Comparison of ENCODE assay signal across 9 mouse cellular contexts in genomic region chr11:117043524-117043923, GRCm38 (mm10).
DNase-seq lines count a peak whose midpoint lies in the region; ATAC-seq and TF ChIP-seq lines count a peak whose summit lies in the region.
"Had no signal": no experiment of that assay in that cellular context is flagged by ENCODE, and none has a peak within 500 bp of the region (broad histone marks: within the 10 kb centered on the region; RNA-seq: fewer than 3 reads in every experiment).

No protein-coding gene starts in this region.

- H3K4me3 ChIP-seq in kidney, postnatal 0 days (replicated peaks; ENCODE audit: low read depth, low read length), result no peak overlapping the region
- no peak overlapping the region for H3K4me3 ChIP-seq in lung, postnatal 0 days (ENCODE audit: low read depth, low read length)
- H3K4me3 ChIP-seq: embryonic facial prominence, embryonic 13.5 days had no signal

- no peak for ATAC-seq in kidney, postnatal 0 days (replicated peaks; ENCODE audit: low FRiP score, low read depth)
- no peak for ATAC-seq in lung, postnatal 0 days

- H3K4me2 ChIP-seq in kidney, postnatal 0 days (ENCODE audit: low read length), result no peak overlapping the region
- H3K4me2 ChIP-seq in lung, postnatal 0 days (replicated peaks; ENCODE audit: low read depth, low read length), result no peak overlapping the region
- H3K4me2 ChIP-seq: embryonic facial prominence, embryonic 13.5 days had no signal

- H3K9me3 ChIP-seq in kidney, postnatal 0 days (replicated peaks; ENCODE audit: low read length), result no peaks in the 10 kb centered on the region
- H3K9me3 ChIP-seq in lung, postnatal 0 days (ENCODE audit: low read length), result no peaks in the 10 kb centered on the region
- H3K9me3 ChIP-seq: embryonic facial prominence, embryonic 13.5 days had no signal

- WGBS in kidney, postnatal 0 days, result 11% methylated on average over 8 of the region's 8 CpGs
- WGBS in lung, postnatal 0 days, result 3% methylated on average over 8 of the region's 8 CpGs

- H3K27ac ChIP-seq in kidney, postnatal 0 days, result no peak overlapping the region
- no peak overlapping the region for H3K27ac ChIP-seq in lung, postnatal 0 days (ENCODE audit: low read length)
- H3K27ac ChIP-seq: embryonic facial prominence, embryonic 13.5 days had no signal

- peak; percentile 82 for TF ChIP-seq CTCF in kidney, postnatal 0 days (IDR thresholded peaks at IDR 0.05; ENCODE audit: low read depth)
- peak; percentile 81 for TF ChIP-seq CTCF in lung, postnatal 0 days (IDR thresholded peaks at IDR 0.05)

- no peak for TF ChIP-seq EP300 in lung, postnatal 0 days (IDR thresholded peaks at IDR 0.05)

- H3K27me3 ChIP-seq in kidney, postnatal 0 days (ENCODE audit: insufficient read depth, low read length), result no peaks in the 10 kb centered on the region
- H3K27me3 ChIP-seq in lung, postnatal 0 days (replicated peaks; ENCODE audit: insufficient read depth, low read length), result no peaks in the 10 kb centered on the region
- H3K27me3 ChIP-seq: embryonic facial prominence, embryonic 13.5 days had no signal

- peak; percentile 22 for DNase-seq in 3134 (ENCODE audit: extremely low read depth, insufficient read length, low spot score)
- peak; percentile 47 for DNase-seq in Muller cell, postnatal 12 days (ENCODE audit: inconsistent ontology term)
- DNase-seq in cerebellum, postnatal 36 days, result peak; percentile 74 to 76
- peak; percentile 72 for DNase-seq in gastrocnemius, postnatal 10 days
- peak; percentile 75 for DNase-seq in kidney, postnatal 0 days (ENCODE audit: low spot score)
- peak; percentile 55 for DNase-seq in lung, postnatal 0 days (ENCODE audit: low spot score)
- peak; percentile 69 for DNase-seq in ovary, postnatal 36 days (ENCODE audit: low spot score)
- DNase-seq in thymus, postnatal 10 days (ENCODE audit: low spot score in 2 of 2), result peak; percentile 59 to 85

- H3K36me3 ChIP-seq in kidney, postnatal 0 days (ENCODE audit: insufficient read depth, low read length), result no peaks in the 10 kb centered on the region
- no peaks in the 10 kb centered on the region for H3K36me3 ChIP-seq in lung, postnatal 0 days (ENCODE audit: insufficient read depth, low read length)
- H3K36me3 ChIP-seq: embryonic facial prominence, embryonic 13.5 days had no signal

- no peak overlapping the region for H3K9ac ChIP-seq in kidney, postnatal 0 days (ENCODE audit: low read depth, low read length)
- no peak overlapping the region for H3K9ac ChIP-seq in lung, postnatal 0 days (replicated peaks; ENCODE audit: low read depth)
- H3K9ac ChIP-seq: embryonic facial prominence, embryonic 13.5 days had no signal

- 0 out of 2 replicates have a peak, but pooled peaks cover 7% of the 10 kb centered on the region for H3K4me1 ChIP-seq in kidney, postnatal 0 days (replicated peaks; ENCODE audit: insufficient read depth, low read length)
- H3K4me1 ChIP-seq in lung, postnatal 0 days (ENCODE audit: insufficient read depth, low read depth, low read length), result peaks cover 5% of the 10 kb centered on the region; the same call in 1 of the 2 replicates

Comparison
In these comparisons a context has a peak if more than half of its experiments do, and no peak if none do; other contexts are left out.
1. DNase-seq: peak in every context shown above with its lines; median percentile 75 in cerebellum, postnatal 36 days; 75 in kidney, postnatal 0 days; 72 in gastrocnemius, postnatal 10 days; 72 in thymus, postnatal 10 days; 69 in ovary, postnatal 36 days; 55 in lung, postnatal 0 days; 47 in Muller cell, postnatal 12 days; 22 in 3134.